Mouse (Mus musculus) kidney, embryonic 16.5 days (tissue): ENCODE data around the gene Clstn3. TPM values are rescaled to one million over a fixed set of nuclear protein-coding genes. Genes with fewer than 3 reads are reported as not detected.

Source experiments
- ATAC-seq: fragments of 200-750 bp; cut with Nextera tagmentation; 2 replicates; pipeline ENCODE4 v1.8.0; 2017; ENCODE audit warnings: moderate TSS enrichment; ENCODE audit not compliant: low FRiP score, low TSS enrichment
- H3K27ac ChIP-seq: fragments of 300-500 bp; sonication (generic); 2 replicates; pipeline ENCODE4 v1.5.1; 2014; ENCODE audit warnings: low read length
- H3K27me3 ChIP-seq: fragments of 300-500 bp; sonication (generic); 2 replicates; pipeline ENCODE4 v1.6.1; 2014; ENCODE audit warnings: low read length, control low read depth, mixed read lengths; ENCODE audit not compliant: insufficient read depth
- H3K36me3 ChIP-seq: fragments of 300-500 bp; sonication (generic); 2 replicates; pipeline ENCODE4 v1.6.1; 2014; ENCODE audit warnings: low read length, control low read depth, mixed read lengths; ENCODE audit not compliant: insufficient read depth
- H3K4me1 ChIP-seq: fragments of 300-500 bp; sonication (generic); 2 replicates; pipeline ENCODE4 v1.6.1; 2014; ENCODE audit warnings: low read length, control low read depth, mixed read lengths; ENCODE audit not compliant: insufficient read depth
- H3K4me2 ChIP-seq: fragments of 300-500 bp; sonication (generic); replicated peaks from 2 replicates; pipeline ENCODE4 v1.6.1; 2014; ENCODE audit warnings: low read depth, low read length
- H3K4me3 ChIP-seq: fragments of 300-500 bp; sonication (generic); 2 replicates; pipeline ENCODE4 v1.5.1; 2014; ENCODE audit warnings: mild to moderate bottlenecking, low read length
- H3K9ac ChIP-seq: fragments of 300-500 bp; sonication (generic); replicated peaks from 2 replicates; pipeline ENCODE4 v1.6.1; 2014; ENCODE audit warnings: low read length
- H3K9me3 ChIP-seq: fragments of 300-500 bp; sonication (generic); 2 replicates; pipeline ENCODE4 v1.6.1; 2016; ENCODE audit warnings: low read length, control low read depth
- WGBS: fragments of 180-500 bp; shearing (Covaris S2); extraction: QIAGEN DNeasy Blood & Tissue Kit; methylation state at CpG from one replicate; pipeline ENCODE4 v1.1.7; 2014; 5-methylcytosine and 5-hydroxymethylcytosine counted together
- polyA plus RNA-seq: library from polyadenylated mRNA; unstranded; fragments of >200 nt; fragmentation: Nextera tagmentation; extraction: Ambion mirVana; gene quantifications from 2 replicates; pipeline ENCODE4 v1.2.1, GENCODE M21; 2015

Clstn3 gene
- polyA plus RNA-seq, 1 experiment from 2014 or later: 6.6 TPM

GRCm38 (mm10) chr6:124499914-124500566, 35.4 kb upstream of the Clstn3 start:
- Histone ChIP-seq H3K9me3 (no peaks in the 10 kb centered on the region; the same call in 1 of the 2 replicates), H3K27me3 (no peaks in the 10 kb centered on the region), H3K36me3 (no peaks in the 10 kb centered on the region), H3K9ac (no peak overlapping the region), H3K27ac (no peak overlapping the region), H3K4me1 (no peaks in the 10 kb centered on the region), H3K4me2 (no peak overlapping the region), H3K4me3 (no peak overlapping the region)
- 39% methylated on average over 10 of the region's 10 CpGs for WGBS
- no peak for ATAC-seq

GRCm38 (mm10) chr6:124496054-124496453, 31.5 kb upstream of the Clstn3 start:
- no peaks in the 10 kb centered on the region for H3K27me3 ChIP-seq
- H3K9me3 ChIP-seq: no peaks in the 10 kb centered on the region; the same call in 1 of the 2 replicates
- no peak overlapping the region for H3K9ac ChIP-seq
- H3K4me2 ChIP-seq: no peak overlapping the region
- H3K4me3 ChIP-seq: no peak overlapping the region
- WGBS: 90% methylated on average over 5 of the region's 5 CpGs
- H3K36me3 ChIP-seq: no peaks in the 10 kb centered on the region
- ATAC-seq: no peak
- H3K4me1 ChIP-seq: peaks cover 4% of the 10 kb centered on the region; the same call in 1 of the 2 replicates
- no peak overlapping the region for H3K27ac ChIP-seq

GRCm38 (mm10) chr6:124493886-124494285, 29.3 kb upstream of the Clstn3 start:
- Histone ChIP-seq H3K27ac (0 out of 2 replicates have a peak overlapping the region, but pooled peaks have one; percentile 27), H3K9me3 (no peaks in the 10 kb centered on the region; the same call in 1 of the 2 replicates), H3K9ac (no peak overlapping the region), H3K27me3 (no peaks in the 10 kb centered on the region), H3K36me3 (no peaks in the 10 kb centered on the region), H3K4me3 (no peak overlapping the region), H3K4me2 (no peak overlapping the region), H3K4me1 (peaks cover 4% of the 10 kb centered on the region; the same call in 1 of the 2 replicates)
- ATAC-seq: peak; percentile 17; the same call in 1 of the 2 replicates
- WGBS: 52% methylated on average over 5 of the region's 5 CpGs

- H3K4me3 ChIP-seq: no peak within 1 kb of the TSS
- H3K4me2 ChIP-seq: no peak within 1 kb of the TSS
- no peaks in the 10 kb centered on the region; the same call in 1 of the 2 replicates for H3K9me3 ChIP-seq
- 40% methylated on average over 2 of the region's 4 CpGs for WGBS
- peaks cover 4% of the 10 kb centered on the region; the same call in 1 of the 2 replicates for H3K4me1 ChIP-seq
- ATAC-seq: peak; percentile 95
- no peaks in the 10 kb centered on the region for H3K36me3 ChIP-seq
- no peak within 1 kb of the TSS for H3K9ac ChIP-seq
- no peaks in the 10 kb centered on the region for H3K27me3 ChIP-seq
- peak within 1 kb of the TSS; percentile 27 for H3K27ac ChIP-seq
These were observed 28.4 kb upstream of the Clstn3 start, which contains the start of gene C1rl for GRCm38 (mm10) chr6:124492842-124493561. Gene C1rl (plus strand): TSS chr6:124493113.

GRCm38 (mm10) chr6:124491427-124491826, 26.8 kb upstream of the Clstn3 start:
- Histone ChIP-seq H3K36me3 (no peaks in the 10 kb centered on the region), H3K27me3 (no peaks in the 10 kb centered on the region), H3K4me3 (no peak overlapping the region), H3K4me1 (peaks cover 4% of the 10 kb centered on the region; the same call in 1 of the 2 replicates), H3K27ac (no peak overlapping the region), H3K9me3 (no peaks in the 10 kb centered on the region; the same call in 1 of the 2 replicates), H3K9ac (no peak overlapping the region), H3K4me2 (no peak overlapping the region)
- WGBS: 81% methylated on average over 6 of the region's 6 CpGs
- ATAC-seq: no peak

GRCm38 (mm10) chr6:124488952-124489351, 24.4 kb upstream of the Clstn3 start:
- H3K4me3 ChIP-seq: no peak overlapping the region
- H3K36me3 ChIP-seq: no peaks in the 10 kb centered on the region
- no peak overlapping the region for H3K4me2 ChIP-seq
- H3K27me3 ChIP-seq: no peaks in the 10 kb centered on the region
- peaks cover 4% of the 10 kb centered on the region; the same call in 1 of the 2 replicates for H3K4me1 ChIP-seq
- WGBS: 73% methylated on average over 4 of the region's 4 CpGs
- no peak for ATAC-seq
- H3K9ac ChIP-seq: no peak overlapping the region
- H3K9me3 ChIP-seq: no peaks in the 10 kb centered on the region
- no peak overlapping the region for H3K27ac ChIP-seq

GRCm38 (mm10) chr6:124487509-124487908, 22.9 kb upstream of the Clstn3 start:
- no peak overlapping the region for H3K4me3 ChIP-seq
- no peak overlapping the region for H3K9ac ChIP-seq
- no peaks in the 10 kb centered on the region for H3K9me3 ChIP-seq
- no peaks in the 10 kb centered on the region for H3K4me1 ChIP-seq
- no peak for ATAC-seq
- no peak overlapping the region for H3K4me2 ChIP-seq
- no peaks in the 10 kb centered on the region for H3K36me3 ChIP-seq
- H3K27me3 ChIP-seq: no peaks in the 10 kb centered on the region
- H3K27ac ChIP-seq: no peak overlapping the region
- WGBS: 44% methylated on average over 2 of the region's 2 CpGs

- Histone ChIP-seq H3K4me2 (peak overlapping the region; percentile 43), H3K27me3 (no peaks in the 10 kb centered on the region), H3K4me3 (peak overlapping the region; percentile 22), H3K9ac (no peak overlapping the region), H3K36me3 (no peaks in the 10 kb centered on the region), H3K4me1 (0 out of 2 replicates have a peak, but pooled peaks cover 4% of the 10 kb centered on the region), H3K9me3 (no peaks in the 10 kb centered on the region), H3K27ac (peak overlapping the region; percentile 61; the same call in 1 of the 2 replicates)
- 35% methylated on average over 21 of the region's 21 CpGs for WGBS
- ATAC-seq: peak; percentile 73; the same call in 1 of the 2 replicates
These were observed 21.0 kb upstream of the Clstn3 start for GRCm38 (mm10) chr6:124485414-124486144.

- Histone ChIP-seq H3K9ac (no peak overlapping the region), H3K4me1 (0 out of 2 replicates have a peak, but pooled peaks cover 4% of the 10 kb centered on the region), H3K27ac (peak overlapping the region; percentile 61; the same call in 1 of the 2 replicates), H3K36me3 (no peaks in the 10 kb centered on the region), H3K27me3 (no peaks in the 10 kb centered on the region), H3K4me3 (no peak overlapping the region), H3K4me2 (no peak overlapping the region), H3K9me3 (no peaks in the 10 kb centered on the region)
- ATAC-seq: no peak
- WGBS: 69% methylated on average over 7 of the region's 7 CpGs
These were observed 20.3 kb upstream of the Clstn3 start for GRCm38 (mm10) chr6:124484851-124485250.
